Mouse (Mus musculus): ENCODE results near the gene Defb35. TPM values are rescaled to one million over a fixed set of nuclear protein-coding genes. Genes with fewer than 3 reads are reported as not detected.

Defb35 gene
- polyA plus RNA-seq, 1 experiment from 2014 or later: not detected

GRCm38 (mm10) chr8:21969475-21969874, 31.3 kb downstream of the Defb35 start, which contains the start of gene Ccdc70:
Gene Ccdc70, plus strand, starts transcription at chr8:21969775.
- Histone ChIP-seq H3K9ac (replicated peaks) (no peak within 1 kb of the TSS), H3K27me3 (no peaks in the 10 kb centered on the region), H3K4me2 (replicated peaks) (no peak within 1 kb of the TSS), H3K4me1 (no peaks in the 10 kb centered on the region), H3K36me3 (no peaks in the 10 kb centered on the region), H3K27ac (replicated peaks) (no peak within 1 kb of the TSS), H3K4me3 (no peak within 1 kb of the TSS), H3K9me3 (no peaks in the 10 kb centered on the region)
- no peak for ATAC-seq (replicated peaks)
- WGBS: 99% methylated on average over 3 of the region's 3 CpGs

- Histone ChIP-seq H3K4me2 (replicated peaks) (no peak overlapping the region), H3K36me3 (no peaks in the 10 kb centered on the region), H3K9me3 (no peaks in the 10 kb centered on the region), H3K27me3 (no peaks in the 10 kb centered on the region), H3K27ac (replicated peaks) (no peak overlapping the region), H3K4me3 (no peak overlapping the region), H3K4me1 (no peaks in the 10 kb centered on the region), H3K9ac (replicated peaks) (no peak overlapping the region)
- 43% methylated on average over 4 of the region's 4 CpGs for WGBS
- ATAC-seq (replicated peaks): no peak
Observed at GRCm38 (mm10) chr8:21978193-21978592, 40.0 kb downstream of the Defb35 start.

- Histone ChIP-seq H3K4me1 (no peaks in the 10 kb centered on the region), H3K9ac (replicated peaks) (no peak overlapping the region), H3K4me3 (no peak overlapping the region), H3K9me3 (no peaks in the 10 kb centered on the region), H3K27me3 (no peaks in the 10 kb centered on the region), H3K27ac (replicated peaks) (no peak overlapping the region), H3K4me2 (replicated peaks) (no peak overlapping the region), H3K36me3 (no peaks in the 10 kb centered on the region)
- peak; percentile 78 for ATAC-seq (replicated peaks)
- 62% methylated on average over 8 of the region's 8 CpGs for WGBS
Observed at GRCm38 (mm10) chr8:21981664-21982337, 43.6 kb downstream of the Defb35 start.

Other genes starting within 250 kb of the Defb35 start
- gene AY761184, start 234.7 kb upstream of the Defb35 start, polyA plus RNA-seq (2015; fragmentation: Nextera tagmentation; extraction: Ambion mirVana): not detected in 2 replicates
- not detected in 2 replicates for gene Defa24, start 203.9 kb upstream of the Defb35 start, polyA plus RNA-seq (2015; fragmentation: Nextera tagmentation; extraction: Ambion mirVana)
- not detected in 2 replicates for gene Defb50, start 114.8 kb upstream of the Defb35 start, polyA plus RNA-seq (2015; fragmentation: Nextera tagmentation; extraction: Ambion mirVana)
- not detected in 2 replicates for gene Defb2, start 98.4 kb upstream of the Defb35 start, polyA plus RNA-seq (2015; fragmentation: Nextera tagmentation; extraction: Ambion mirVana)
- gene Defb10, start 79.5 kb upstream of the Defb35 start, polyA plus RNA-seq (2015; fragmentation: Nextera tagmentation; extraction: Ambion mirVana): not detected in 2 replicates
- not detected in 2 replicates for gene Defb9, start 52.9 kb upstream of the Defb35 start, polyA plus RNA-seq (2015; fragmentation: Nextera tagmentation; extraction: Ambion mirVana)
- 6.7 and 13.5 TPM in 2 replicates for gene Defb11, start 31.9 kb upstream of the Defb35 start, polyA plus RNA-seq (2015; fragmentation: Nextera tagmentation; extraction: Ambion mirVana)
- not detected in 2 replicates for gene Defb15, start 5.6 kb upstream of the Defb35 start, polyA plus RNA-seq (2015; fragmentation: Nextera tagmentation; extraction: Ambion mirVana)
- not detected in 2 replicates for gene Defb13, start 8.4 kb downstream of the Defb35 start, polyA plus RNA-seq (2015; fragmentation: Nextera tagmentation; extraction: Ambion mirVana)
- gene Fam90a1a, start 20.4 kb downstream of the Defb35 start, polyA plus RNA-seq (2015; fragmentation: Nextera tagmentation; extraction: Ambion mirVana): not detected in 2 replicates
- not detected in 2 replicates for gene Ccdc70, start 31.4 kb downstream of the Defb35 start, polyA plus RNA-seq (2015; fragmentation: Nextera tagmentation; extraction: Ambion mirVana)
- 1.3 and 1.7 TPM in 2 replicates for gene Atp7b, start 122.0 kb downstream of the Defb35 start, polyA plus RNA-seq (2015; fragmentation: Nextera tagmentation; extraction: Ambion mirVana)
- gene Alg11, start 122.4 kb downstream of the Defb35 start, polyA plus RNA-seq (2015; fragmentation: Nextera tagmentation; extraction: Ambion mirVana): 29.9 and 31.2 TPM in 2 replicates
- gene Nek5, start 186.7 kb downstream of the Defb35 start, polyA plus RNA-seq (2015; fragmentation: Nextera tagmentation; extraction: Ambion mirVana): 0.52 and 1.1 TPM in 2 replicates
- gene Nek3, start 228.1 kb downstream of the Defb35 start, polyA plus RNA-seq (2015; fragmentation: Nextera tagmentation; extraction: Ambion mirVana): 7.3 and 7.6 TPM in 2 replicates
- gene Ckap2, start 247.5 kb downstream of the Defb35 start, polyA plus RNA-seq (2015; fragmentation: Nextera tagmentation; extraction: Ambion mirVana): 28.4 and 28.7 TPM in 2 replicates

All from forebrain, embryonic 15.5 days (tissue).